Mouse (Mus musculus): Measurements from ENCODE around the gene Dgcr2. TPM values are rescaled to one million over a fixed set of nuclear protein-coding genes. Genes with fewer than 3 reads are reported as not detected.

Gene Dgcr2
- polyA plus RNA-seq, 1 experiment = 40.6 TPM

GRCm38 (mm10) chr16:17865770-17866169 lies 32.6 kb downstream of the Dgcr2 start:
- no peaks in the 10 kb centered on the region; the same call in 1 of the 2 replicates for H3K36me3 ChIP-seq (ENCODE audit: control insufficient read depth, insufficient read depth, low read length, poor library complexity, severe bottlenecking)
- H3K27ac ChIP-seq (ENCODE audit: insufficient read depth, low read length) = no peak overlapping the region
- H3K27me3 ChIP-seq (ENCODE audit: control insufficient read depth, insufficient read depth, low read length, poor library complexity, severe bottlenecking) = no peaks in the 10 kb centered on the region
- H3K9me3 ChIP-seq (replicated peaks; ENCODE audit: control insufficient read depth, insufficient read depth, low read length, poor library complexity, severe bottlenecking) = no peaks in the 10 kb centered on the region
- no peak for TF ChIP-seq POLR2A (IDR thresholded peaks at IDR 0.05; ENCODE audit: insufficient read depth, low read length)
- TF ChIP-seq CTCF (IDR thresholded peaks at IDR 0.05; ENCODE audit: low read depth, low read length) = no peak
- no peak for TF ChIP-seq EP300 (IDR thresholded peaks at IDR 0.05; ENCODE audit: insufficient read depth, low read depth, low read length)
- H3K9ac ChIP-seq (ENCODE audit: low read depth, poor library complexity, severe bottlenecking) = no peak overlapping the region
- H3K4me3 ChIP-seq (ENCODE audit: low read depth, low read length) = no peak overlapping the region
- H3K4me1 ChIP-seq (ENCODE audit: control insufficient read depth, insufficient read depth, low read length) = no peaks in the 10 kb centered on the region

GRCm38 (mm10) chr16:17865293-17865692 lies 33.1 kb downstream of the Dgcr2 start:
- no peaks in the 10 kb centered on the region for H3K27me3 ChIP-seq (ENCODE audit: control insufficient read depth, insufficient read depth, low read length, poor library complexity, severe bottlenecking)
- H3K27ac ChIP-seq (ENCODE audit: insufficient read depth, low read length) = no peak overlapping the region
- no peaks in the 10 kb centered on the region for H3K9me3 ChIP-seq (replicated peaks; ENCODE audit: control insufficient read depth, insufficient read depth, low read length, poor library complexity, severe bottlenecking)
- TF ChIP-seq CTCF (IDR thresholded peaks at IDR 0.05; ENCODE audit: low read depth, low read length) (no peak), EP300 (IDR thresholded peaks at IDR 0.05; ENCODE audit: insufficient read depth, low read depth, low read length) (no peak), POLR2A (IDR thresholded peaks at IDR 0.05; ENCODE audit: insufficient read depth, low read length) (no peak)
- H3K4me3 ChIP-seq (ENCODE audit: low read depth, low read length) = no peak overlapping the region
- no peaks in the 10 kb centered on the region for H3K4me1 ChIP-seq (ENCODE audit: control insufficient read depth, insufficient read depth, low read length)
- H3K36me3 ChIP-seq (ENCODE audit: control insufficient read depth, insufficient read depth, low read length, poor library complexity, severe bottlenecking) = no peaks in the 10 kb centered on the region; the same call in 1 of the 2 replicates
- no peak overlapping the region for H3K9ac ChIP-seq (ENCODE audit: low read depth, poor library complexity, severe bottlenecking)

GRCm38 (mm10) chr16:17858592-17858991 lies 39.8 kb downstream of the Dgcr2 start:
- Histone ChIP-seq H3K36me3 (ENCODE audit: control insufficient read depth, insufficient read depth, low read length, poor library complexity, severe bottlenecking) (peaks cover 24% of the 10 kb centered on the region), H3K27ac (ENCODE audit: insufficient read depth, low read length) (no peak overlapping the region), H3K4me3 (ENCODE audit: low read depth, low read length) (no peak overlapping the region), H3K27me3 (ENCODE audit: control insufficient read depth, insufficient read depth, low read length, poor library complexity, severe bottlenecking) (no peaks in the 10 kb centered on the region), H3K9ac (ENCODE audit: low read depth, poor library complexity, severe bottlenecking) (no peak overlapping the region), H3K4me1 (ENCODE audit: control insufficient read depth, insufficient read depth, low read length) (no peaks in the 10 kb centered on the region), H3K9me3 (replicated peaks; ENCODE audit: control insufficient read depth, insufficient read depth, low read length, poor library complexity, severe bottlenecking) (no peaks in the 10 kb centered on the region)
- TF ChIP-seq POLR2A (IDR thresholded peaks at IDR 0.05; ENCODE audit: insufficient read depth, low read length) (no peak), CTCF (IDR thresholded peaks at IDR 0.05; ENCODE audit: low read depth, low read length) (peak; percentile 56)

- Histone ChIP-seq H3K36me3 (ENCODE audit: control insufficient read depth, insufficient read depth, low read length, poor library complexity, severe bottlenecking) (peaks cover 24% of the 10 kb centered on the region), H3K4me1 (ENCODE audit: control insufficient read depth, insufficient read depth, low read length) (no peaks in the 10 kb centered on the region), H3K27ac (ENCODE audit: insufficient read depth, low read length) (no peak overlapping the region), H3K4me3 (ENCODE audit: low read depth, low read length) (no peak overlapping the region), H3K27me3 (ENCODE audit: control insufficient read depth, insufficient read depth, low read length, poor library complexity, severe bottlenecking) (no peaks in the 10 kb centered on the region), H3K9me3 (replicated peaks; ENCODE audit: control insufficient read depth, insufficient read depth, low read length, poor library complexity, severe bottlenecking) (no peaks in the 10 kb centered on the region), H3K9ac (ENCODE audit: low read depth, poor library complexity, severe bottlenecking) (no peak overlapping the region)
- no peak for TF ChIP-seq EP300 (IDR thresholded peaks at IDR 0.05; ENCODE audit: insufficient read depth, low read depth, low read length)
- no peak for TF ChIP-seq CTCF (IDR thresholded peaks at IDR 0.05; ENCODE audit: low read depth, low read length)
- no peak for TF ChIP-seq POLR2A (IDR thresholded peaks at IDR 0.05; ENCODE audit: insufficient read depth, low read length)
Measured at GRCm38 (mm10) chr16:17857157-17857556, 41.2 kb downstream of the Dgcr2 start.

DNA sequence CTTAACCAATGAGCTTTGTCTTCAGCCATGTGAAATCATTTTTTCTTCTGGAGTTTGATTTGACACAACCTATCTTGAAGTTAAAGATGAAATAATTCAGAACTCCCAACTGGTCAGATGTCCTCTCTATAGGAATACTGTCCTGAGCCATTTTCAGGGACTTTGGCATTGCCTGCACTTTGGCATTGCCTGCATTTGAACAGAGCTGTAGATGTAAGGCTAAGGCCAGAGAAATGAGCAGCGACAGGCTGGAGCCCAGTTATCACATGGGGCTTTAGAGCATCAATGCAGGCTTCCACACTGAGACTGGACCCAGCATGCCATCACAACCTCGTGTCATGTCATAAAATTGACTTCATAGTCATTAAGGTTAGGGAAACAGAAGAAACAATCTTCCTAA lies 45.1 kb downstream of the Dgcr2 start:
- Histone ChIP-seq H3K27ac (ENCODE audit: insufficient read depth, low read length) (no peak overlapping the region), H3K4me1 (ENCODE audit: control insufficient read depth, insufficient read depth, low read length) (no peaks in the 10 kb centered on the region), H3K27me3 (ENCODE audit: control insufficient read depth, insufficient read depth, low read length, poor library complexity, severe bottlenecking) (no peaks in the 10 kb centered on the region), H3K9ac (ENCODE audit: low read depth, poor library complexity, severe bottlenecking) (no peak overlapping the region), H3K9me3 (replicated peaks; ENCODE audit: control insufficient read depth, insufficient read depth, low read length, poor library complexity, severe bottlenecking) (no peaks in the 10 kb centered on the region), H3K36me3 (ENCODE audit: control insufficient read depth, insufficient read depth, low read length, poor library complexity, severe bottlenecking) (peaks cover 30% of the 10 kb centered on the region), H3K4me3 (ENCODE audit: low read depth, low read length) (no peak overlapping the region)
- TF ChIP-seq POLR2A (IDR thresholded peaks at IDR 0.05; ENCODE audit: insufficient read depth, low read length) (no peak), EP300 (IDR thresholded peaks at IDR 0.05; ENCODE audit: insufficient read depth, low read depth, low read length) (no peak), CTCF (IDR thresholded peaks at IDR 0.05; ENCODE audit: low read depth, low read length) (no peak)

- no peaks in the 10 kb centered on the region for H3K4me1 ChIP-seq (ENCODE audit: control insufficient read depth, insufficient read depth, low read length)
- TF ChIP-seq CTCF (IDR thresholded peaks at IDR 0.05; ENCODE audit: low read depth, low read length) (no peak), EP300 (IDR thresholded peaks at IDR 0.05; ENCODE audit: insufficient read depth, low read depth, low read length) (no peak), POLR2A (IDR thresholded peaks at IDR 0.05; ENCODE audit: insufficient read depth, low read length) (no peak)
- no peaks in the 10 kb centered on the region for H3K27me3 ChIP-seq (ENCODE audit: control insufficient read depth, insufficient read depth, low read length, poor library complexity, severe bottlenecking)
- peaks cover 20% of the 10 kb centered on the region for H3K36me3 ChIP-seq (ENCODE audit: control insufficient read depth, insufficient read depth, low read length, poor library complexity, severe bottlenecking)
- no peak overlapping the region for H3K4me3 ChIP-seq (ENCODE audit: low read depth, low read length)
- H3K27ac ChIP-seq (ENCODE audit: insufficient read depth, low read length) = no peak overlapping the region
- H3K9ac ChIP-seq (ENCODE audit: low read depth, poor library complexity, severe bottlenecking) = no peak overlapping the region
- H3K9me3 ChIP-seq (replicated peaks; ENCODE audit: control insufficient read depth, insufficient read depth, low read length, poor library complexity, severe bottlenecking) = no peaks in the 10 kb centered on the region
Measured at GRCm38 (mm10) chr16:17851860-17852259, 46.5 kb downstream of the Dgcr2 start.
